Mouse (Mus musculus): Measurements from ENCODE around the gene Raph1. TPM values are rescaled to one million over a fixed set of nuclear protein-coding genes. Genes with fewer than 3 reads are reported as not detected.
"Not testable (repeated sequence)": the region's sequence is repeated elsewhere in the genome, so short reads cannot be mapped to it uniquely, and the experiment has no call there.

Gene Raph1
- total RNA-seq, 2 experiments from 2014 or later = 72.4 to 82.9 TPM

- no peak for DNase-seq (ENCODE audit: low spot score in 2 of 2)
These were observed 119.8 kb downstream of the Raph1 start for GRCm38 (mm10) chr1:60447067-60447466.

GRCm38 (mm10) chr1:60441438-60441837 is 125.5 kb downstream of the Raph1 start:
- not testable (repeated sequence) for DNase-seq (ENCODE audit: low spot score in 2 of 2)

GRCm38 (mm10) chr1:60432497-60432896 is 134.4 kb downstream of the Raph1 start:
- DNase-seq (ENCODE audit: low spot score in 2 of 2) = no peak

Small RNAs within 50 kb of the gene (microRNA-seq; reads per million reads assigned to microRNA genes)
- 0 reads per million in 2 experiments for gene Gm23762

Other genes with a start within 250 kb of the Raph1 start
- 1 to 10 TPM; 8.9 to 9.9 TPM for gene Cyp20a1, start 223.8 kb downstream of the Raph1 start, total RNA-seq (2021)
- 100 to 1,000 TPM; 380 to 385 TPM for gene Abi2, start 157.5 kb downstream of the Raph1 start, total RNA-seq (2021)
- gene Cd28, start 149.7 kb upstream of the Raph1 start, total RNA-seq (2021) = under 1 TPM; 0.23 to 0.44 TPM

All from left cerebral cortex, adult 18-20 months (tissue).